Mouse (Mus musculus) C2C12 (cell line): Measurements from ENCODE around the gene Sap30bp.

ENCODE experiments used
- CEBPB ChIP-seq: IDR thresholded peaks from one replicate; pipeline ENCODE4 v1.6.1; 2011; ENCODE audit warnings: low read depth, mild to moderate bottlenecking, control low read depth, moderate library complexity
- CTCF ChIP-seq: IDR thresholded peaks from one replicate; pipeline ENCODE4 v1.5.1; 2011; ENCODE audit not compliant: control insufficient read depth, insufficient read depth, insufficient read length
- FOSL1 ChIP-seq: IDR thresholded peaks from one replicate; pipeline ENCODE4 v1.8.0; 2011; ENCODE audit warnings: mild to moderate bottlenecking, low read length; ENCODE audit not compliant: poor library complexity, insufficient read depth, severe bottlenecking
- MAX ChIP-seq: IDR thresholded peaks from one replicate; pipeline ENCODE4 v1.6.1; 2011; ENCODE audit warnings: mild to moderate bottlenecking, control low read depth
- MYOD1 ChIP-seq: IDR thresholded peaks from one replicate; pipeline ENCODE4 v1.6.1; 2011; ENCODE audit warnings: low read depth; ENCODE audit not compliant: control insufficient read depth, insufficient read length
- MYOG ChIP-seq: IDR thresholded peaks from one replicate; pipeline ENCODE4 v1.6.1; 2011; ENCODE audit not compliant: control insufficient read depth, insufficient read length; ENCODE audit errors: extremely low read depth
- USF1 ChIP-seq: IDR thresholded peaks from one replicate; pipeline ENCODE4 v1.6.1; 2011; ENCODE audit warnings: low read depth, mild to moderate bottlenecking, control low read depth, moderate library complexity

DNA sequence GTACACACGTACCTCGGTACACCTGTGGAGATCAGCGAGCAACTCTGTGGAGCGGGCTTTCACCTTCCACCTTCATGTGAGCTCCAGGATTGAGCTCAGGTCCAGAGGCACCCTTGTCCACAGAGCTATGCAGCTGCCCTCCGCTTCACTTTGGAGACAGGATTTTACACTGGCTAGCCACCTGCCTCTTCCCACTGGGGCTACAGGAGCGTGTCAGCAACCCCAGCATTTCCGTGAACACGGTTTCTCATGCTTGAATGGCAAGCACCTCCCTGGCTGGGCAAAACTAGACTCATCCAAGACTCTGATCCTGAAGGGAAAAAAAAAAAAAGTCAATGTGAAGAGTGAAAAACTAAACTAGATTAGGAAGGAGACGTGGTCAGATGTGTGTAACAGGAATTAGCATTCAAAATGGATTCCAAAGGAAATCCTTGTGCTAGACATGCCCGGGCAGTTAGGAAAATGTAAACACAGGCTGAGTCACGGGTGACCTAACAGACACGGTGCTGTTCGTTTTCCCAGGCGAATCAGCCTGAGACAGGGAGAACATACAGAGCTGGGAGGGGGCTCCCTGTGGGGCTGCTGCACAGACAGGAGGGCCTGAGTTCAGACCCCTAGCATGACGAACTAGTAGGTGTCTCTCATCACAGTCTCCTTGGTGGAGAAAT, 37.1 kb downstream of the Sap30bp start:
- TF ChIP-seq CTCF, result no peak
- TF ChIP-seq CEBPB, result no peak
- TF ChIP-seq MYOD1, result no peak
- no peak for TF ChIP-seq MYOG
- TF ChIP-seq MAX, result peak; percentile 42
- TF ChIP-seq FOSL1, result peak; percentile 30
- TF ChIP-seq USF1, result no peak
